Mouse (Mus musculus) testis, postnatal 14 days (tissue): ENCODE measurements around the gene Hnrnpc.
"Not testable (repeated sequence)": the region's sequence is repeated elsewhere in the genome, so short reads cannot be mapped to it uniquely, and the experiment has no call there.

ENCODE experiments used
- DNase-seq: peaks from one replicate; pipeline ENCODE4 v3.0.0; 2021; ENCODE audit warnings: low spot score

Hnrnpc gene

DNA sequence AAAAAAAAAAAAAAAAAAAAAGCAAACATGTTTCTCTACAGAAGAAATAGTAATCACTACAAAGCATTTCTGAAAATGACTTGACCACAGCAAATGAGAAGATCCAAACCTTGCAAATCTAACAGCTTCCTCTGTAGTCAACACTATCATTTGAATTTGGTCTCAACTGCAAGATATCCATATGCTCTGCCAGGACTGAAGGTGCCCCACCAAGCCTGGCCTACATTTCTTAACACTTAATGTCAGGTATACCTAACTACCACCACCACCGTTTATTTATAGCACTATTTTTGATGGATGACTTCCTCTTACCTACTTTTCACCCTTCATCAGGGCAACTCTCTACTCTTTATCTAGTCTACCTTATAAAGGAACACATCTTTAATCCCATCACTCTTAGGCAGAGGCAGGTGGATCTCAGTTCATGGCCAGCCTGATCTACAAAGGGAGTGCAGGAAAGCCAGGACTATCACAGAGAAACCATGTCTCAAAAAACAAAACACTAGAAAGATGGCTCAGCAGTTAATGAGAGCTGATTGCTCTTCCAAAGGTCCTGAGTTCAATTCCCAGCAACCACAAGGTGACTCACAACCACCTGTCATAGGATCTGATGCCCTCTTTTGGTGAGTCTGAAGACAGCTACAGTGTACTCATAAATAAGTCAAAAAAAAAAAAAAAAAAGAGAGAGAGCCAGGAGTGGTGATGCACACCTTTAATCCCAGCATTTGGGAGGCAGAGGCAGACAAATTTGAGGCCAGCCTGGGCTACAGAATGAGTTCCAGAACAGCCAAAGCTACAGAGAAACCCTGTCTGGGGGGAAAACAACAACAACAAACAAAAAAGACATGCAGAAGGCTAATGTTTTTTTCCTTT lies 2.3 kb downstream of the Hnrnpc start:
- DNase-seq = no peak

DNA sequence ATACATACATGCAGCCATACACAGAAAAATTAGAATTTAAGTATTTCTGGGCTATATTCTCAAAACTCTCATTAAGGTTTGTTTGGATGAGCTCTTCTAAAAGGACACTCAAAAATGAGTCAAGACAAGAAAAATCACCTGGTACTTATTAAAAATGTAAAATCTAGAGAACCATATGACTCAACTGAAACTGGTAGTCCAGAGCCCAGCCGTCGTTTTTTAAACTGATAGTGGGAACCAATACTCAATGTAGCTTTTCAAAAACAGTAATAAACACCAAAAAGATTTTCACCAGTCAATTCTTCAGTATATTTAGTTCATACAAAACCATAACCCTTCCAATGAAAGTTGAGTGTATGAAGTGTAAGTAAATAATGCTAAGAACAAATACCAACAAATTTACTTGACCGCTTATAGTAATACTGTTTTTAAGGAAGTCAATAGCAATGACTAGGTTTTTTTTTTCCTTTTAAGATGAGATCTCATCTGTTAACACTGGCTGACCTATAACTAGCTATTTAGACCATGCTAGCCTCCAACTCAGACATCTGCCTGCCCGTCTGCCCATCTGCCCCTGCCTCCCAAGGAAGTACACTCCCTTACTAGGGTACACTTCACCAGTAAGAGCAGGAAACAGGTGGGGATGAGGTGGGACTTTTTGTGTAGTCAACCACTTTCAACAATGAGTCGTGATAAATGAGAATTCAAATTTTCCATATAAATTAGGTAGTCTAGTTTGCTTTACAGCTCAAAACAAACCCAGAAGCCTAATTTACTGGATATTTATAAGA lies 3.5 kb downstream of the Hnrnpc start:
- no peak for DNase-seq

GRCm38 (mm10) chr14:52099563-52099962 lies 4.3 kb downstream of the Hnrnpc start:
- DNase-seq = no peak

DNA sequence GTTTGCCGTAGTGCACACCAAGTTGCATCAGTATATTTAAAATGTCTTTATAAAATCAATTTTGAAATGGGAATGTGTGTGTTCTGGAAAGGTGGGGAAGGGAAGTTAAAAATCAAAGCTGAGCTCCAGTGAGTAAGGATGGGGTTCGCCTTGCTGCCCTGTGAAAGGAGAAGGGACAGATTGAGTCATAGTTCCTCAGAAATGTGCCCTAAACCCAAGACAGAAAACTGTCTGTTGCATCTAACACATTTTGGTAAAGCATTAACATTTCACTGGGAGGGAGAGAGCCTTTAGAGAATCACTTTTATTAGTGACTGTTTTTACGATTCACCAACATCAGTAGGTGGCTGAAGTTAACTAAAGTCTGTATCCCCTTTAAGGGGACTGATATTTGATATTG lies 5.4 kb downstream of the Hnrnpc start:
- DNase-seq = not testable (repeated sequence)

DNA sequence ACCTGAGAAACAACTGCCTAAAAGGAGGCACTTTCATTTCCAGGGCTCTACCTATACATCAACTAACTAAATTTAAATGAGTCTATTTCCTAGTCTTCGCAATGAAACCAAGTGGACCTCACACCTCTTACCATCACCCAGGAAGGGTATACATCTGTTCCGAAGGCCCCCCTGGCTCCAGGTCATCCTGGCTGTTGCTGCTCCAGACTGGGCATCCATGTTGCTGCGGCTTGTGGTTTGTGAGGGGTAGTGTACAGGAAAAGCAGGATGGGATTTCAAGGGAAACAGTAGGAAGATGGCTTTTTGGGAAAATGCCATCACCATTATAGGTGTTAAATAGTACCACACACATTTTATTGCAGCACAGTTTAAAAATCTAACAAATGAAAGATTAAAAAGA lies 6.6 kb downstream of the Hnrnpc start:
- DNase-seq = not testable (repeated sequence)

GRCm38 (mm10) chr14:52094533-52094932 lies 9.3 kb downstream of the Hnrnpc start:
- no peak for DNase-seq

DNA sequence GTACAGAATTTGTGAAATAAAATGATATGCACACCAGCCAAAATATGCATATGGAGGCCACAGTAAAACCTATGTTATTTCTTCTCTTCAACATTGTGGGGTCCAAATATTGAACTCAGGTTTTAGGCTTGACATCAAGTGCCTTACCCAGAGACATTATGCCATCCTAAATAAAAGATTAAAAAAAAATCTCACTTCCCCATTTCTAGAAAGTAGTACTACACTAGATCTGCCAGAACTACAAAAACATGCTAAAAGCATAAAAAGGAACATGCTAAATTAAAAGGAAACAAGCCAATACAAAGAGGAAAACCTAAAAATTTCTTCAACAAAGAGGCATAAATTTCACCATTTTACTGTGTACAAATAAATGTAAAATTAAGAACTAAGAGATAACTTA lies 20.7 kb downstream of the Hnrnpc start:
- no peak for DNase-seq

DNA sequence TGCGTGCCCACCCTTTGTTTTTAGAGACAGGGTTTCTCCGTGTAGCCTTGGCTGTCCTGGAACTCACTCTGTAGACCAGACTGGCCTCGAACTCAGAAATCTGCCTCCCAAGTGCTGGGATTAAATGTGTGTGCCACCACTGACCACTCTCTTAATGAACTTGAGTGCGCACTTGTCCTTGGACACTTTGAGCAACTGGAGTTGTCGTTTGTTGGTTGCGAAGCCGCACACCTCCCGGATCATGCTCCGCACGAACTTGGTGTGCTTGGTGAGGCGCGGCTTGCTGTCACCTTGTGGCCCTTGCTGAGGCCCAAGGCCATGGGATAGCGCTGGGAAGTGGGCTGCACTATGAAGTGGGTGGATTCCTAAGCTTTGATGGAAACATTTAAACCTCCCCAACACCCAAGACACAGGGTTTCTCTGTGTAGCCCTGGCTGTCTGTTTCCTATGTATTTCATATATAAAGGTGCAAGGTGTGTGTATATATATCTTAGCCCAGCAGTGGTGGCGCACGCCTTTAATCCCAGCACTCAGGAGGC lies 32.2 kb downstream of the Hnrnpc start:
- no peak for DNase-seq

DNA sequence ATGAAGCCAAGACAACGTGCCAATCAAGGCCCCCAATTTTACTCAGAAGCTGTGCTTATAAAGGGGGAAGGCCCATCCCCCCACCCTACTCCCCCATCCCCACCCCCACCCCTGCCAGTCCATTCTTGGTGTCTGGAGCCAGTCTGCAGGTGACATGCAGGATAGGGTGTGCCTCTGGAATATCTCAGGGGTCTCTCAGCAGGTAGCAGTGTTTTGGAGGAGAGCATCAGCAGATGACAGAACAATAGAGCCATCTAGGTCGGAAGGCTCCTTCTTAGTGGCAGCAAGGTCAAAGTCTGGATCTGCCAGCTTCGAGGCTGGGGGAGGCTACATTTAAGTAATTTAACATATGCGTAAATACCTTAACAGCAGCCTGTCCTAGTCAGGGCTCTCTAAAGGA lies 37.7 kb downstream of the Hnrnpc start:
- no peak for DNase-seq

GRCm38 (mm10) chr14:52061798-52062197 lies 42.0 kb downstream of the Hnrnpc start:
- no peak for DNase-seq

GRCm38 (mm10) chr14:52060800-52061199 lies 43.0 kb downstream of the Hnrnpc start:
- DNase-seq = no peak

DNA sequence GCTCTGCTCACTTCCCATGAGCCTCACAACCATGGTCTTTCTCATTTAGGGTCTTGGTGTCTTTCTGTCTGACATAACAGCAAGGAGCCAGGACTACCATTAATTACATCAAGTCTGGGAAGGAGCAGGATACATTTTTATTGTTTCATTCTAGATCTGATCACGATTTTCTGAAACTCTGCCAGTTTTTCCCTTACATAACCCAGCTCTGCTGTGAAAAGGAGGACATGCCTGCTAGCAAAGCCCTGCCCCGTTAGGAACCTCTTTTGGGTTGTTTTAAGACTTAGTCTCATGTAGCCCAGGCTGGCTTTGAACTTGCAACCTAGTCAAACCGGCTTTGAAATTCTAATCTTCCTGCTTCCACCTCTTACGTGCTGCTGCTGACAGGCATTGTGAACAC lies 43.8 kb downstream of the Hnrnpc start:
- DNase-seq = no peak

- not testable (repeated sequence) for DNase-seq
Observed at GRCm38 (mm10) chr14:52052720-52053119, 51.1 kb downstream of the Hnrnpc start.

DNA sequence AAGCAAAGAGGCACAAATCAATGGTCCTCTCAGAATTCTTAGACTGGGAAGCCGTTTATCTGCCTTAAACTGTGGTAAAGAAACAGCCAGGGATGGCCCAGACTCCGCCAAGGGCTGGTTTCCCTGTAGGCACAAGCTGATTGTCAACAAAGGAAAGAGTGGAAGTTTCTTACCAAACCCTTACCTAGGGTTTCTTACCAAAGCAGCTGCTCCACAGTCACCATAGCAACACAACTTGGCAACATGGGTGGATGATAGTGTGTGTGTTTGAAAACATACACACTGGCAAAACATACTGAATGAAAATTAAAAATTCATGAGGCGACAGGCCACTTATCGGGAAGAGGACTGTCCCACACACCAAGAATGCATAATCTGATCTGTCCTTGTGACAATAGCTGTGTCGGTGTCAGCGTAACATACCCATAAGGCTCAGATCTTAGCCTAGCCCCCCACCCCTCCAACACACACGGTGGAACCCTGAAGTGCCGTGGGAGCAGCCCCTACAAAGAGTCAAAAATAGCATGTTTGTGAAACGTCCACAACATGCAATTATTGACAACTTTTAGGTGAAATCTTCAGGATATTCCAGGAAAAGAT lies 57.8 kb downstream of the Hnrnpc start:
- DNase-seq = no peak

DNA sequence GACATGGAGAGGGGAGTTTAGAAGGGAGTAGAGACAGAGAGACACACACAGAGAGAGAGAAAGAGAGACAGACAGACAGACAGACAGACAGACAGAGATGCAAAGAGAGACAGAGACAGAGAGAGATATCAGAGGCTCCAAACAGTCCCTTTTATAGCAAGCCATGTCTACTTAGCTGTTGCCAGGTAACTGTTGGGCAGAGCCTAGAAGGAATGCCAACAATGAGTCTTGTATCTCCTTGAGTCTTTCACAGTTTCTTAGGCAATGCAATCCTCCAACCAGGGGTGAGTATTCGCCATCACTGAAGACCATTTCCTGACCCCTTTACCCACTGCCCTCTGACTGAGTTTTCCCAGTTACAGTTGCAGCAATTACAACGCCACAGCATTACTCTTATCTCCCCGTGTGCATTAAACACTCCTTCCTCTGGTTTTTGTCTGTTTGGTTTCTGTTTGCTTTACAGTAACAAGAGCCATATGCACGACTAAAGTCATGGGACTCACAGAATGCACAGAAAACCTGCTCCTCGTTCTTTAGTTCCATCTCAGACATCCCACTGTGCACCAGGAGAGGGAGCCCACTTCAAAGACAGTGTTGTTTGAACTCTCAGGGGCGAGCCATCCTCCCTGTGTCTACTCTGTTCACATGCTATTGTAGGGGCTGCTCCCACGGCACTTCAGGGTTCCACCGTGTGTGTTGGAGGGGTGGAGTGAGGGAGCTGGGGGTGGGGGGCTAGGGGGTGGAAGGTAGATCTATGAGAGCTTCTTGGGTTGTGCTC lies 58.7 kb downstream of the Hnrnpc start:
- no peak for DNase-seq

GRCm38 (mm10) chr14:52043446-52043845 lies 60.4 kb downstream of the Hnrnpc start:
- DNase-seq = peak; percentile 24

DNA sequence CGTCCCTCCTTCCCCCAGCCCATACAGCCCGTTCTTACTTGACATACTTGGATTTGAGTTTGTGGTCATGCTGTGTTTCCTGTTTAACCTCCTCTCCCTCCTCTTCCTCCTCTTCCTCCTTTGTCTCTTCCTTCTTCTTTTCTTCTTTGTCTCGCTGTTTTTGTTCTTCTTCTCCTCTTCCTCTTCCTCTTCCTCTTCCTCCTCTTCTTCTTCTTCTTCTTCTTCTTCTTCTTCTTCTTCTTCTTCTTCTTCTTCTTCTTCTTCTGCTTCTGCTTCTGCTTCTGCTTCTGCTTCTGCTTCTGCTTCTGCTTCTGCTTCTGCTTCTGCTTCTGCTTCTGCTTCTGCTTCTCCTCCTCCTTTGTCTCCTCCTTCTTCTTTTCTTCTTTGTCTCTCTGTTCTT lies 61.5 kb downstream of the Hnrnpc start, which contains the start of gene Olfr221:
TSS of gene Olfr221 (minus strand) at position 101 of the 400 bp plus-strand sequence.
- DNase-seq = not testable (repeated sequence)

DNA sequence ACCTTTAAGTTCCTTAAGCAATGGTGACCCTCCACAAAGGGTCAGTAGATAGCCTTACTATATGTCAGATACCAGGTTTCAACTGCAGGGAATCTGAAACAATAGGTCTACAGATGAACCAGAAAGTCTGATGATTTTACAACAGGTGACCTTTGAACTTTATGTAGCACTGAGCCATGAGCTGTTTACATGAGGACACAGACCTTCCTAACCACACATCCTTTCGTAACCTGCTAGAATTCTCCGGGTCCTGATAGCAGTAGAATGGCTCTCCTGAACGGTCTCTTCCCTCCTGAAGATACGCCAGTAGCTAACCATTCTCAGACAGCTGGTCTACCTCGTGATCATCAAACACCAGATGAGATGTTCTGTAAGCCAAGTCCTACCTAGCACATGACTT lies 64.5 kb downstream of the Hnrnpc start:
- DNase-seq = no peak

DNA sequence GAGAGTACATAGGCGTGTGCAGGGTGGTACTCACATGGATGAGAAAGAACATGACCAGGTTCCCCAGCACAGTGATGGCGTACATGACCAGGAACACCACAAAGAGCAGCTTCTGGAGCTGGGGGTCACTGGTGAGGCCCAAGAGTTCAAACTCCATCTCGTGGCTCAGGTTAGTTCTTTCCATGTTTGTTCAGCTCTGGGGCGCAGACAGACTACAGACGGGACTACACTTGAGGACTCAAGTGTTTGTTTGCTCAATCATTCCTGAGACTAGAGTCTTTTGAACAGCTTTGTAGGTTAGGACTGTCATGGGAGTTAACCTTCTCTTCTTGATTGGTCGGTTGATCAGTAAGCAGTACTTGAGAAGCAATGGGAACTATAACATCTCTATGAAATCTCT lies 67.9 kb downstream of the Hnrnpc start:
- no peak for DNase-seq

- DNase-seq = no peak
Observed at GRCm38 (mm10) chr14:52026342-52026741, 77.5 kb downstream of the Hnrnpc start.

DNA sequence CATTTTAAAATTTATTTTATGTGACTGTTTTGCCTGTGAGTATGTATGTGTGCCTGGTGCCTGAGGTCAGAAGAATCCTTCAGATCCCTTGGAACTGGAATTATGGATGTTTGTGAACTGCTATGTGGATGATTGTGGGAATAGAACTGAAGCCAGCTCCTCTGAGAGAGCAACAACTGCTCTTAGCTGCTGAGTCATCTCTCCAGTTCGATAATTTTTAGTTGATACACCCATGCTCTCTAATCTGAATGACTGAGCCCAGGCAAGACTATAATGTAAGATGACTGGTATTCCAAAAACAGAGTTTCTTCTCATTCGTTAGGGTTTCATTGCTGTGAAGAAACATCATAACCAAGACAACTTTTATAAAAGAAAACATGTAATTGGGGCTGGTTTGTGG lies 79.7 kb downstream of the Hnrnpc start:
- DNase-seq = no peak
